Mouse (Mus musculus): ENCODE data around the gene Dnajb13.

GRCm38 (mm10) chr7:100557241-100557640, 42.5 kb upstream of the Dnajb13 start:
- TF ChIP-seq POLR2A (IDR thresholded peaks at IDR 0.05; ENCODE audit: low read depth, low read length) (no peak), CTCF (IDR thresholded peaks at IDR 0.05; ENCODE audit: extremely low read depth, insufficient read length, insufficient replicate concordance, low read depth, low read length) (no peak)

Measured in small intestine, adult 2 months (tissue).